Mouse (Mus musculus) hindbrain, embryonic 16.5 days (tissue): ENCODE measurements at regions not wholly inside any gene's neighbourhood (a gene's known extent, or its start where the extent isn't known, plus 50 kb on each side); places are given as distances from the start of the nearest gene placed in this dataset.

Experiments used
- ATAC-seq: fragments of 200-750 bp; cut with Nextera tagmentation; 2 replicates; pipeline ENCODE4 v1.8.0; 2017; ENCODE audit warnings: moderate TSS enrichment, moderate library complexity
- H3K27ac ChIP-seq: fragments of 300-500 bp; sonication (generic); 2 replicates; pipeline ENCODE4 v1.5.1; 2014; ENCODE audit warnings: low read depth, mild to moderate bottlenecking, control low read depth, low read length, moderate library complexity
- H3K27me3 ChIP-seq: fragments of 300-500 bp; sonication (generic); replicated peaks from 2 replicates; pipeline ENCODE4 v1.6.1; 2014; ENCODE audit warnings: low read length; ENCODE audit not compliant: control insufficient read depth, insufficient read depth
- H3K36me3 ChIP-seq: fragments of 300-500 bp; sonication (generic); 2 replicates; pipeline ENCODE4 v1.6.1; 2014; ENCODE audit warnings: mild to moderate bottlenecking, low read length, moderate library complexity, mixed read lengths; ENCODE audit not compliant: control insufficient read depth, insufficient read depth
- H3K4me1 ChIP-seq: fragments of 300-500 bp; sonication (generic); 2 replicates; pipeline ENCODE4 v1.6.1; 2014; ENCODE audit warnings: low read depth, low read length; ENCODE audit not compliant: control insufficient read depth, insufficient read depth
- H3K4me2 ChIP-seq: fragments of 300-500 bp; sonication (generic); 2 replicates; pipeline ENCODE4 v1.6.1; 2014; ENCODE audit warnings: mild to moderate bottlenecking, low read length, control low read depth, moderate library complexity
- H3K4me3 ChIP-seq: fragments of 300-500 bp; sonication (generic); 2 replicates; pipeline ENCODE4 v1.5.1; 2014; ENCODE audit warnings: mild to moderate bottlenecking, low read length, control low read depth, moderate library complexity
- H3K9ac ChIP-seq: fragments of 300-500 bp; sonication (generic); 2 replicates; pipeline ENCODE4 v1.6.1; 2014; ENCODE audit warnings: low read depth, mild to moderate bottlenecking, control low read depth, low read length, moderate library complexity
- H3K9me3 ChIP-seq: fragments of 300-500 bp; sonication (generic); 2 replicates; pipeline ENCODE4 v1.6.1; 2014; ENCODE audit warnings: mild to moderate bottlenecking, low read length, moderate library complexity; ENCODE audit not compliant: control insufficient read depth
- WGBS: fragments of 180-500 bp; shearing (Covaris S2); extraction: QIAGEN DNeasy Blood & Tissue Kit; methylation state at CpG from one replicate; pipeline ENCODE4 v1.1.7; 2014; 5-methylcytosine and 5-hydroxymethylcytosine counted together

DNA sequence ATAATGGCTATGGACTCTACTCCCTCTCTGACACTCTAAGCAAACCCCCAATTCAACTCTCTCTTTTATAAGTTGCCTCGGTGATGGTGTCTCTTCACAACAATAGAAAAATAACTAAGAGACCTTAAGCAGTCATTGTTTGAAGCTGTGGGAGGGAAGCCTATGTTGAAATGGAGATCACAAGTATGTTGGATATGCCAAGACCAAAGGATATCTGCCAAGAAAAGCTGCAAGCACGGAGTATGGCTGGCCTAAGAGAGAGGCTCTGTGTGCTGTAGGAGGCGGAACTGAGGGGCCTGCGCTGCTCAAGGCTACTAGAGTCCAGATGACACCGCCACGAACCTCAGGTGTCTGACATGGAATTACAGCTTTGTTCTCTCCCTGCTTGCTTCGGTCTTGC lies 55.3 kb upstream of the Ctnnbl1 start:
- H3K4me1 ChIP-seq, result no peaks in the 10 kb centered on the region
- H3K36me3 ChIP-seq, result no peaks in the 10 kb centered on the region
- H3K27me3 ChIP-seq, result no peaks in the 10 kb centered on the region
- WGBS, result 67% methylated on average over 7 of the region's 7 CpGs
- H3K9ac ChIP-seq, result no peak overlapping the region
- H3K9me3 ChIP-seq, result no peaks in the 10 kb centered on the region
- H3K4me2 ChIP-seq, result no peak overlapping the region
- no peak overlapping the region for H3K27ac ChIP-seq
- no peak overlapping the region for H3K4me3 ChIP-seq
- no peak for ATAC-seq
